Mouse (Mus musculus) liver, postnatal 0 days (tissue): ENCODE measurements at regions not wholly inside any gene's neighbourhood (a gene's known extent, or its start where the extent isn't known, plus 50 kb on each side); places are given as distances from the start of the nearest gene placed in this dataset.

Experiments used
- ATAC-seq: fragments of 200-750 bp; cut with Nextera tagmentation; 2 replicates; pipeline ENCODE4 v1.8.0; 2017; ENCODE audit warnings: mild to moderate bottlenecking, moderate library complexity
- DNase-seq: peaks from one replicate; pipeline ENCODE4 v3.0.0-alpha.2; 2016
- H3K27ac ChIP-seq: fragments of 300-500 bp; sonication (generic); 2 replicates; pipeline ENCODE4 v1.5.1; 2014; ENCODE audit warnings: antibody characterized with exemption, moderate library complexity, mild to moderate bottlenecking, low read depth
- H3K27me3 ChIP-seq: fragments of 300-500 bp; sonication (generic); 2 replicates; pipeline ENCODE4 v1.6.1; 2014; ENCODE audit warnings: low read length, control low read depth, mixed read lengths; ENCODE audit not compliant: insufficient read depth
- H3K36me3 ChIP-seq: fragments of 300-500 bp; sonication (generic); replicated peaks from 2 replicates; pipeline ENCODE4 v1.6.1; 2014; ENCODE audit warnings: mild to moderate bottlenecking, control low read depth, low read length, moderate library complexity, mixed read lengths; ENCODE audit not compliant: insufficient read depth
- H3K4me1 ChIP-seq: fragments of 300-500 bp; sonication (generic); 2 replicates; pipeline ENCODE4 v1.6.1; 2014; ENCODE audit warnings: antibody characterized with exemption, mild to moderate bottlenecking, control low read depth; ENCODE audit not compliant: insufficient read depth
- H3K4me2 ChIP-seq: fragments of 300-500 bp; sonication (generic); 2 replicates; pipeline ENCODE4 v1.6.1; 2014; ENCODE audit warnings: low read depth, mild to moderate bottlenecking, low read length, moderate library complexity, mixed read lengths
- H3K4me3 ChIP-seq: fragments of 300-500 bp; sonication (generic); 2 replicates; pipeline ENCODE4 v1.5.1; 2014; ENCODE audit warnings: low read depth, low read length
- H3K9ac ChIP-seq: fragments of 300-500 bp; sonication (generic); replicated peaks from 2 replicates; pipeline ENCODE4 v1.6.1; 2014; ENCODE audit warnings: mild to moderate bottlenecking, moderate library complexity
- H3K9me3 ChIP-seq: fragments of 300-500 bp; sonication (generic); 2 replicates; pipeline ENCODE4 v1.6.1; 2016; ENCODE audit warnings: mild to moderate bottlenecking, control low read depth, low read length, mixed read lengths
- CTCF ChIP-seq: sonication (generic); IDR thresholded peaks from 2 replicates; pipeline ENCODE4 v1.5.1; 2016; ENCODE audit warnings: antibody characterized with exemption, low read depth
- EP300 ChIP-seq: IDR thresholded peaks from 2 replicates; pipeline ENCODE4 v1.6.1; 2016; ENCODE audit warnings: antibody characterized with exemption, low read depth, mild to moderate bottlenecking
- WGBS: fragments of 180-500 bp; shearing (Covaris S2); extraction: QIAGEN DNeasy Blood & Tissue Kit; methylation state at CpG from one replicate; pipeline ENCODE4 v1.1.7; 2014; ENCODE audit not compliant: insufficient replicate concordance; 5-methylcytosine and 5-hydroxymethylcytosine counted together

- Histone ChIP-seq H3K9ac (no peak overlapping the region), H3K4me3 (no peak overlapping the region), H3K4me2 (no peak overlapping the region), H3K9me3 (no peaks in the 10 kb centered on the region), H3K27me3 (no peaks in the 10 kb centered on the region), H3K27ac (no peak overlapping the region), H3K4me1 (no peaks in the 10 kb centered on the region), H3K36me3 (no peaks in the 10 kb centered on the region)
- ATAC-seq, result no peak
- WGBS, result 62% methylated on average over 6 of the region's 6 CpGs
- no peak for DNase-seq
- no peak for TF ChIP-seq EP300
- no peak for TF ChIP-seq CTCF
Measured at GRCm38 (mm10) chr12:29167922-29168321, 360.3 kb upstream of the Myt1l start.

GRCm38 (mm10) chr12:29175698-29176440, 352.3 kb upstream of the Myt1l start:
- ATAC-seq, result no peak

GRCm38 (mm10) chr12:29177145-29177544, 351.0 kb upstream of the Myt1l start:
- TF ChIP-seq EP300 (no peak), CTCF (no peak)
- ATAC-seq (no peak), DNase-seq (no peak)
- H3K9me3 ChIP-seq, result no peaks in the 10 kb centered on the region
- no peaks in the 10 kb centered on the region for H3K27me3 ChIP-seq
- no peak overlapping the region for H3K4me2 ChIP-seq
- no peak overlapping the region for H3K9ac ChIP-seq
- 74% methylated on average over 12 of the region's 12 CpGs for WGBS
- H3K27ac ChIP-seq, result no peak overlapping the region
- no peaks in the 10 kb centered on the region for H3K36me3 ChIP-seq
- no peaks in the 10 kb centered on the region for H3K4me1 ChIP-seq
- H3K4me3 ChIP-seq, result no peak overlapping the region

More at GRCm38 (mm10) chr12:29175698-29176440, 352.3 kb upstream of the Myt1l start:
- no peak overlapping the region for H3K27ac ChIP-seq
- H3K4me1 ChIP-seq, result no peaks in the 10 kb centered on the region
- 70% methylated on average over 10 of the region's 10 CpGs for WGBS
- H3K36me3 ChIP-seq, result no peaks in the 10 kb centered on the region
- no peak overlapping the region for H3K4me3 ChIP-seq
- H3K27me3 ChIP-seq, result no peaks in the 10 kb centered on the region
- TF ChIP-seq CTCF, result no peak
- TF ChIP-seq EP300, result no peak
- no peak for DNase-seq
- no peaks in the 10 kb centered on the region for H3K9me3 ChIP-seq
- no peak overlapping the region for H3K9ac ChIP-seq
- H3K4me2 ChIP-seq, result no peak overlapping the region

- DNase-seq (no peak), ATAC-seq (no peak)
- Histone ChIP-seq H3K27me3 (no peaks in the 10 kb centered on the region), H3K36me3 (no peaks in the 10 kb centered on the region), H3K9ac (no peak overlapping the region), H3K9me3 (no peaks in the 10 kb centered on the region), H3K27ac (no peak overlapping the region), H3K4me1 (no peaks in the 10 kb centered on the region), H3K4me2 (no peak overlapping the region), H3K4me3 (no peak overlapping the region)
- no peak for TF ChIP-seq EP300
- TF ChIP-seq CTCF, result no peak
- 62% methylated on average over 14 of the region's 14 CpGs for WGBS
Measured at GRCm38 (mm10) chr12:29178168-29178895, 349.9 kb upstream of the Myt1l start.

GRCm38 (mm10) chr12:29179405-29179804, 348.8 kb upstream of the Myt1l start:
- ATAC-seq (no peak), DNase-seq (no peak)
- no peaks in the 10 kb centered on the region for H3K4me1 ChIP-seq
- H3K9me3 ChIP-seq, result no peaks in the 10 kb centered on the region
- no peaks in the 10 kb centered on the region for H3K36me3 ChIP-seq
- TF ChIP-seq CTCF, result no peak
- no peak for TF ChIP-seq EP300
- WGBS, result 62% methylated on average over 2 of the region's 2 CpGs
- no peak overlapping the region for H3K27ac ChIP-seq
- H3K9ac ChIP-seq, result no peak overlapping the region
- no peak overlapping the region for H3K4me2 ChIP-seq
- H3K4me3 ChIP-seq, result no peak overlapping the region
- no peaks in the 10 kb centered on the region for H3K27me3 ChIP-seq

- no peaks in the 10 kb centered on the region for H3K27me3 ChIP-seq
- 61% methylated on average over 1 of the region's 1 CpGs for WGBS
- no peak overlapping the region for H3K4me3 ChIP-seq
- DNase-seq (no peak), ATAC-seq (no peak)
- TF ChIP-seq EP300 (no peak), CTCF (no peak)
- H3K4me1 ChIP-seq, result no peaks in the 10 kb centered on the region
- H3K36me3 ChIP-seq, result no peaks in the 10 kb centered on the region
- H3K9ac ChIP-seq, result no peak overlapping the region
- H3K9me3 ChIP-seq, result no peaks in the 10 kb centered on the region
- no peak overlapping the region for H3K27ac ChIP-seq
- no peak overlapping the region for H3K4me2 ChIP-seq
Measured at GRCm38 (mm10) chr12:29180576-29180975, 347.6 kb upstream of the Myt1l start.
